Mouse (Mus musculus) T-helper 2 cell (primary cell): ENCODE measurements around the gene Gm13276.
"Not testable (repeated sequence)": the region's sequence is repeated elsewhere in the genome, so short reads cannot be mapped to it uniquely, and the experiment has no call there.

ENCODE experiments used
- in situ Hi-C: fragments of 300-600 bp; cut with MboI, MseI; formaldehyde crosslinking; loops from one replicate; pipeline ENCODE4 v1.15.1; 2025; ENCODE audit warnings: high pct_unique_total_duplicates

Gene Gm13276

DNA sequence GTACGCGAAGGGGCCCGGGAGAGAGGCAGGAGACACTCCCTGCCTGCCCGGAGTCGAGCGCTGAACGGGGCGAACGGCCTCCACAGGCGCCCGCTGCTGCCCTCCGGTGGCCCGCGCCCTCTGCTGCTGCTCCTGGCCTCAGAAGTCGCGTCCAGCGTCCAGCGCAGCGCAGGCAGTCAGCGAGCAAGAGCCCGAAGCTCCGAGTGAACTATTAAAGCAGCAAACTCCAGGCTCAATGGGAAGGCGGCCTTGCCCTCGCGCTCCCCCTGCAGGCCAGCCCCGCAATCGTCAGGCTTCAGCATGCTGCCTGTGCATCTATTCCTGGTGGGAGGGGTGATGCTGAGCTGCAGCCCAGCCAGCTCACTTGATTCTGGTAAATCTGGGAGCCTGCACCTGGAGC, at the start of gene Gm13276:
Gm13276 (plus strand) TSS at position 301 of the 400 bp plus-strand sequence.
- in situ Hi-C loops, result loop anchor here (5.0 to 25.0 kb wide), 2 partner anchors 33 to 773 kb away; partner anchors contain the start of gene Gm13271

DNA sequence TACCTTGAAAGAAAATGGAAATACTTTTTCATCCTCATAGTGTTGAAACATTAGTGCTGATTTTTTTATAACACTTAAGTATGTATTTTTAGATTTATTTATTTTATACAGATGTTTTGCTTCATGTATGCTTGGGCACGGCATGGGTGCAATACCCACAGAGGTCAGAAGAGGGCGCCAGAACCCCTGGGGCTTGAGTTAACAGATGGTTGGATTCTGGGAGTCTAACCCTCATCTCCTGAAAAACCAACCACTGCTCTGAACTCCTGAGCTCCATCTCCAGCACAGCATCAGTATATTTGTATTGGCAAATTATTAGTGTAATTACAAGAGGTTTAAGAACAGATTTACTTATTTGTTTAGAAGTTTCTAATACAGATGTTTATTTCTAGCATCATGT, 47.0 kb upstream of the Gm13276 start:
- in situ Hi-C loops, result no loop called here

DNA sequence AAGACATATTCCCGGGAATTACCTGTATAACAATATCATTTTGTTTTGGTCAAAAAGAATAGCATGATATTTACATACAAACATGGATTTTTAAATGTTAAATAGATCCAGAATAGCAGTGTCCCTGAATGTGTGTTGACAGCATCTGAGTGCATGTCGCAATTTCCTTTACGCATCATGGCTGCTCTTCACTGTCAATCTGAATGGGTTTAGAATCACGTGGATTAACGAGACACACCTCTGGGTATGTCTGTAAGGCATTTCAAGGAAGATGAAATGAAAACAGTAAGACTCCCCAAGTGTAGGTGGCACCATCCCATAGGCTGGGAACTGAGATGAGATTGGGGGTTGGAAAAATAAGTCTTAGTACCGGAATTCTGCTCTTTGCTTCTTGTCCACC, 46.5 kb upstream of the Gm13276 start:
- in situ Hi-C loops, result no loop called here

DNA sequence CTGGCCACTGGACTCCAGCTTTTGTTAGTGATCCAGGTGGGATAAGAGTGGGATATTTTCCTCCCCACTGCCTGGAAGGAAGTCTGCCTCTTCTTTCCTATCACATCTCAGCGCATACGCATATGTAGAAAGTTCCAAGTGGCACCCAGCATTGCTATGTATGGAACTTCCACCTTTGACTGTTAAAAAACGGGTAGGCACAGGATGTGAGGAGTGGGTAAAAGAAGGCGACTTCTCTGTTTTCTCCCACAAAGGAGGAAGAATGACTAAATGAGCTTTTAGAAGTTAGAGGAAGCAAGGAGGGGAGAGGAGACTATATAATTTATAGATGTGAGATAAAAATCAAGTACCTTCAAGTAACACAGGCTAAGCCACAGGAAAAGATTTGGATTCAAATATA, 44.1 kb upstream of the Gm13276 start:
- in situ Hi-C loops, result no loop called here

DNA sequence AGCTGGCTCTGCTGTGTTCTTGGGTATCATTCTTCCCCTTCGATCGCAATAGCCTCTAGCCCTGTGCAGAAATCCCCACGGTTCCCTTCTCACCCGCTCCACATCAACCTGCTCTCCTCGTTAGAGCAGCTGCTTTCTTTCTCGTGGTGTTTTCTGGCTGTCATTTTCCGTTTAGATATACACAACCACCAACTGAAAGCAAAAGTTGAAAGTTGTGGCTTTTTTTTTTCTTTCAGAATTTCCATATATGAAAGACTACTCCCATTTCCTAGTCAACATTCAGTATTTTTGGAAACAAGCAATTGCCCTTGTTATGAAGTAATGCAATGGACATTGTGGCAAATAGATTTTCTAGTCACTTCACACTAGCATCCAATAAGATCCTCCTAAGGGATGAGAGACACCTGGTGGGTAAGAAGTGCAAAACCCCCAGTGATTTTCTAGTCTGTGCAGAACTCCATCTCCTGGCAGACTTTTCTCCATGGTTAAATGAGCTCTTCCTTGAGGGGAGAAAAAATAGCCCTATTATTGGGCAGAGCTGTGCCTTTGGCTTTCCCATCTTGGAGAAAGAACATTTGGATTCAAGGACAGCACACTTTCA, 42.6 kb upstream of the Gm13276 start:
- in situ Hi-C loops, result no loop called here

DNA sequence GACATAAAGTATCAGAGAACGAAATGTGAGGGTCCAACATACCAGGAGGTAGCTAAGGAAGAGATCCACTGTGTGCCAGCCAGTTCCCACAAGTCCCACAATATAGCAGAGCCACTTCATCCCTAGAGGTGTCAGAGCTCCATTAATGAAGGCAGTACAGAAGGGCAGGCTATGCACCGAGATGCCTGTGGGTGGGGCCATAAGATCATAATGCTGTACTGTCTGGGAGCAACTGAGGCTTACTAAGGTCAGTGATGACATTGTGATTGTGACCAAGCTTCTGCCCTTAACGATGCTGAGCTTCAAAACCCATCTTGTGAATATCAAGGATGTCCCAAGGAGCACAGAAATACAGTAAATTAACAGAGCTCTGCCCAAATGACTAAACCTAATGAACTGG, 41.3 kb upstream of the Gm13276 start:
- in situ Hi-C loops, result no loop called here

DNA sequence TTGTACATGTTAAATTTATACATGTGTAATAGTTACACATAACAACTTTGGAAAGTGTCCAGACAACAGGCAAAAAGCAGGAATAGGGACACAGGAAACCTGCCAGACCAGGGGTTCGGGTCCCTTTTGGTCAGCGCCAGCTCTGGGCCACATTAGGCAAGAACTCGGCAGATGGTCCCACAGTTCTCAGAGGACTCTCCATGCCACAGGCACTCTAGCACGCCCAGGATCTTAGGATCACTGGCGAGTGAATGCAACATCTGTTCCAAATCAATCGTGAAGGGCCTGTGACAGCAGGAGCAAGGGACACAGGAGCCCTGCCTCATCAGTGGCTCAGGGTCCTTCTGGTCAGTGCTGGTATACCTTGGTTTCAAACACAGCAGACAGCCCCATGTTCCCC, 35.6 kb upstream of the Gm13276 start:
- in situ Hi-C loops, result loop anchor here (5.0 kb wide), 1 partner anchor 37 kb away; the partner anchor contains the start of genes Gm13276 and Gm13277

DNA sequence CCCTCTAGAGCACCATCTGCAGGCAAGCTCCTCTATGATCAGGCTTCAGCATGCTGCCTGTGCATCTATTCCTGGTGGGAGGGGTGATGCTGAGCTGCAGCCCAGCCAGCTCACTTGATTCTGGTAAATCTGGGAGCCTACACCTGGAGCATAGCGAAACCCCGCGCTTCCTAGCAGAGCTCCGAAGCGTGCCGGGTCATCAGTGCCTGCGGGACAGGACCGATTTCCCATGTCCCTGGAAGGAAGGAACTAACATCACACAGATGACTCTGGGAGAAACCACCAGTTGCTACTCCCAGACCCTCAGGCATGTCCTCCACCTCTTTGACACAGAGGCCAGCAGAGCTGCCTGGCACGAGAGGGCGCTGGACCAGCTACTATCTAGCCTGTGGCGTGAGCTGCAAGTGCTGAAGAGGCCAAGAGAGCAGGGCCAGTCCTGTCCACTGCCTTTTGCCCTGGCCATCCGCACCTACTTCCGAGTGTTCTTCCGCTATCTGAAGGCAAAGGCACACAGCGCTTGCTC, 30.6 kb upstream of the Gm13276 start, which contains the start of gene Gm13271:
Gm13271 (plus strand) TSS at position 51 of the 523 bp plus-strand sequence.
- in situ Hi-C loops, result loop anchor here (5.0 kb wide), 1 partner anchor 32 kb away; the partner anchor contains the start of genes Gm13276 and Gm13277

- in situ Hi-C loops, result not testable (repeated sequence)
Observed at GRCm38 (mm10) chr4:88756581-88757513, 28.7 kb upstream of the Gm13276 start.

DNA sequence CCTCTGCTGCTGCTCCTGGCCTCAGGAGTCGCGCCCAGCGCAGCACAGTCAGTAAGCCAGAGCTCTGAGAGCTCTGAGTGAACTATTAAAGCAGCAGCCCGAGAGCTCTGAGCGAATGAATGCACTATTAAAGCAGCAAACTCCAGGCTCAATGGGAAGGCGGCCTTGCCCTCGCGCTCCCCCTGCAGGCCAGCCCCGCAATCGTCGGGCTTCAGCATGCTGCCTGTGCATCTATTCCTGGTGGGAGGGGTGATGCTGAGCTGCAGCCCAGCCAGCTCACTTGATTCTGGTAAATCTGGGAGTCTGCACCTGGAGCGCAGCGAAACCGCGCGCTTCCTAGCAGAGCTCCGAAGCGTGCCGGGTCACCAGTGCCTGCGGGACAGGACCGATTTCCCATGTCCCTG, 27.9 kb upstream of the Gm13276 start:
- in situ Hi-C loops, result not testable (repeated sequence)

DNA sequence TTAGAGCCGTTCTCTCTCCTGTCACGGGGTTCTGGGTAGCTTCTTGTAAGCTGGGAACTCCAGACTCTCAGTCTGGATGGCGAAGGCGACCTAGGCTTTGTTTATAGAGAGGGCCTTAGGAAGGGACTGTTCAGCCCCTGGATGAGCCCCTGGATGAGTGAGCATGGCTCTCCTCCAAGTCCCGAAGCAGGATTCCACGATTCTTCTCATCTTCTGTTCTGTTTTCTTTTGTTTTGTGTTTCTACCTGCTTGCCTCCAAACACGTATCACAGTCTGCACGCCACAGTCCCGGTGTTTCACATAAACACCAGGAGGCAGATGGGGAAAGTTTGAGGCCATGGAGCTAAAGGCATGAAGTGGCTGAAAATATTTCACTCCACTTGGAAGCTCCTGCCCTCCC, 26.8 kb upstream of the Gm13276 start:
- in situ Hi-C loops, result not testable (repeated sequence)

GRCm38 (mm10) chr4:88759610-88760268, 25.8 kb upstream of the Gm13276 start, which contains the start of gene Gm13283:
Gene Gm13283 (plus strand): TSS chr4:88760119.
- in situ Hi-C loops, result not testable (repeated sequence)

DNA sequence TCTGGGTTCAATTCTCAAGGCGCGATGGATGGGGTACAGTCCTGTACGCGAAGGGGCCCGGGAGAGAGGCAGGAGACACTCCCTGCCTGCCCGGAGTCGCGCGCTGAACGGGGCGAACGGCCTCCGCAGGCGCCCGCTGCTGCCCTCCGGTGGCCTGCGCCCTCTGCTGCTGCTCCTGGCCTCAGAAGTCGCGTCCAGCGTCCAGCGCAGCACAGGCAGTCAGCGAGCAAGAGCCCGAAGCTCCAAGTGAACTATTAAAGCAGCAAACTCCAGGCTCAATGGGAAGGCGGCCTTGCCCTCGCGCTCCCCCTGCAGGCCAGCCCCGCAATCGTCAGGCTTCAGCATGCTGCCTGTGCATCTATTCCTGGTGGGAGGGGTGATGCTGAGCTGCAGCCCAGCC, 25.1 kb upstream of the Gm13276 start:
- in situ Hi-C loops, result not testable (repeated sequence)

GRCm38 (mm10) chr4:88761776-88762175, 23.7 kb upstream of the Gm13276 start:
- in situ Hi-C loops, result not testable (repeated sequence)

- in situ Hi-C loops, result not testable (repeated sequence)
Observed at GRCm38 (mm10) chr4:88762341-88762740, 23.2 kb upstream of the Gm13276 start.

GRCm38 (mm10) chr4:88763384-88764018, 22.0 kb upstream of the Gm13276 start:
- in situ Hi-C loops, result not testable (repeated sequence)

GRCm38 (mm10) chr4:88773534-88773933, 12.0 kb upstream of the Gm13276 start, which contains the start of gene Gm13290:
Gene Gm13290 (plus strand): TSS chr4:88773834.
- in situ Hi-C loops, result not testable (repeated sequence)

DNA sequence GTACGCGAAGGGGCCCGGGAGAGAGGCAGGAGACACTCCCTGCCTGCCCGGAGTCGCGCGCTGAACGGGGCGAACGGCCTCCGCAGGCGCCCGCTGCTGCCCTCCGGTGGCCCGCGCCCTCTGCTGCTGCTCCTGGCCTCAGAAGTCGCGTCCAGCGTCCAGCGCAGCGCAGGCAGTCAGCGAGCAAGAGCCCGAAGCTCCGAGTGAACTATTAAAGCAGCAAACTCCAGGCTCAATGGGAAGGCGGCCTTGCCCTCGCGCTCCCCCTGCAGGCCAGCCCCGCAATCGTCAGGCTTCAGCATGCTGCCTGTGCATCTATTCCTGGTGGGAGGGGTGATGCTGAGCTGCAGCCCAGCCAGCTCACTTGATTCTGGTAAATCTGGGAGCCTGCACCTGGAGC, 8.9 kb upstream of the Gm13276 start, which contains the start of gene Gm13289:
Gm13289 (plus strand) TSS at position 301 of the 400 bp plus-strand sequence.
- in situ Hi-C loops, result loop anchor here (25.0 kb wide), 1 partner anchor 764 kb away; no protein-coding TSS in a partner anchor

DNA sequence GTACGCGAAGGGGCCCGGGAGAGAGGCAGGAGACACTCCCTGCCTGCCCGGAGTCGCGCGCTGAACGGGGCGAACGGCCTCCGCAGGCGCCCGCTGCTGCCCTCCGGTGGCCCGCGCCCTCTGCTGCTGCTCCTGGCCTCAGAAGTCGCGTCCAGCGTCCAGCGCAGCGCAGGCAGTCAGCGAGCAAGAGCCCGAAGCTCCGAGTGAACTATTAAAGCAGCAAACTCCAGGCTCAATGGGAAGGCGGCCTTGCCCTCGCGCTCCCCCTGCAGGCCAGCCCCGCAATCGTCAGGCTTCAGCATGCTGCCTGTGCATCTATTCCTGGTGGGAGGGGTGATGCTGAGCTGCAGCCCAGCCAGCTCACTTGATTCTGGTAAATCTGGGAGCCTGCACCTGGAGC, 6.0 kb upstream of the Gm13276 start, which contains the start of gene Gm13272:
Gm13272 (plus strand) TSS at position 301 of the 400 bp plus-strand sequence.
- in situ Hi-C loops, result loop anchor here (25.0 kb wide), 1 partner anchor 767 kb away; no protein-coding TSS in a partner anchor

DNA sequence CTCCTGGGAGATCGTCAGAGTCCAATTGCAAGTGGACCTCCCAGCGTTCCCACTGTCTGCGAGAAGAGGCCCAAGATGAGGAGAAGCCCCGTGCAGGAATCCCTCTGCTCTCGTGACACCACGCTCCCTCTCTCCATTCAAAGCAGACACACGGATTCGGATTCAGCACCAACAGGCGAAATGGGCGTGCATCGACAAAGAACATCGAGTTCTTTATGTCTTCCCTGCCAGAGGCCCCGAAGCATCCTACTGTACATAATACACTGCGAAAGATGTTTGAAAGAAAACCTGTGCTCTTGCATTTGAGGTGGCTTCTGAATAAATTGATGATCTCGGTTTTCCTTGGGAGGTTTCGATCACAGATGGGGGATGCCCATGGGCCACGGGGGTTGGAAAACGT, 5.2 kb upstream of the Gm13276 start:
- in situ Hi-C loops, result loop anchor here (25.0 kb wide), 1 partner anchor 768 kb away; no protein-coding TSS in a partner anchor
